Mouse (Mus musculus) MEL-GATA-1-ER (cell line): Measurements from ENCODE around the gene Faf2.
A peak's percentile ranks its signal among the peaks of the same experiment; 100 is the strongest.

ENCODE experiments used
- DNase-seq: peaks from one replicate; pipeline ENCODE4 v3.0.0-alpha.2; 2012; ENCODE audit warnings: low read depth; ENCODE audit errors: extremely low read depth

Gene Faf2

GRCm38 (mm10) chr13:54621155-54621932 lies at the start of gene Faf2:
Gene Faf2 (plus strand): TSS chr13:54621784.
- peak; percentile 83 for DNase-seq

GRCm38 (mm10) chr13:54572621-54573020 lies 49.0 kb upstream of the Faf2 start:
- no peak for DNase-seq

GRCm38 (mm10) chr13:54574854-54575481 lies 46.6 kb upstream of the Faf2 start, which contains the start of gene Arl10:
Gene Arl10 (plus strand): TSS chr13:54575015.
- no peak for DNase-seq

GRCm38 (mm10) chr13:54575489-54575888 lies 46.1 kb upstream of the Faf2 start:
- DNase-seq: no peak

- no peak for DNase-seq
Measured at GRCm38 (mm10) chr13:54577652-54578507, 43.7 kb upstream of the Faf2 start.

GRCm38 (mm10) chr13:54581385-54581784 lies 40.2 kb upstream of the Faf2 start:
- no peak for DNase-seq

- DNase-seq: no peak
Measured at GRCm38 (mm10) chr13:54582126-54582525, 39.5 kb upstream of the Faf2 start.

GRCm38 (mm10) chr13:54582860-54583259 lies 38.7 kb upstream of the Faf2 start:
- no peak for DNase-seq

- no peak for DNase-seq
Measured at GRCm38 (mm10) chr13:54585831-54586230, 35.8 kb upstream of the Faf2 start.

- DNase-seq: peak; percentile 65
Measured at GRCm38 (mm10) chr13:54589414-54589995, 32.1 kb upstream of the Faf2 start.

- peak; percentile 98 for DNase-seq
Measured at GRCm38 (mm10) chr13:54589996-54590951, 31.3 kb upstream of the Faf2 start, which contains the start of the genes Nop16 and Higd2a. Gene Nop16 (minus strand): TSS chr13:54590090. Gene Higd2a (plus strand): TSS chr13:54590207.

- no peak for DNase-seq
Measured at GRCm38 (mm10) chr13:54591776-54592356, 29.7 kb upstream of the Faf2 start.

- DNase-seq: no peak
Measured at GRCm38 (mm10) chr13:54593617-54594016, 28.0 kb upstream of the Faf2 start.

GRCm38 (mm10) chr13:54596107-54596690 lies 25.4 kb upstream of the Faf2 start:
- DNase-seq: no peak

GRCm38 (mm10) chr13:54596870-54597269 lies 24.7 kb upstream of the Faf2 start:
- DNase-seq: no peak

GRCm38 (mm10) chr13:54598622-54599143 lies 22.9 kb upstream of the Faf2 start:
- no peak for DNase-seq

- DNase-seq: no peak
Measured at GRCm38 (mm10) chr13:54602639-54603111, 18.9 kb upstream of the Faf2 start.

GRCm38 (mm10) chr13:54603501-54603900 lies 18.1 kb upstream of the Faf2 start:
- DNase-seq: no peak

- DNase-seq: no peak
Measured at GRCm38 (mm10) chr13:54604221-54604620, 17.4 kb upstream of the Faf2 start.
